Mouse (Mus musculus) ovary, adult 18-20 months (tissue): ENCODE data around the gene Vmn2r77.
"Not testable (repeated sequence)": the region's sequence is repeated elsewhere in the genome, so short reads cannot be mapped to it uniquely, and the experiment has no call there.

Experiments used
- DNase-seq: peaks from one replicate; pipeline ENCODE4 v3.0.0; 2022; ENCODE audit warnings: low spot score, mixed read lengths

Vmn2r77 gene

GRCm38 (mm10) chr7:86794727-86795126, at the start of gene Vmn2r77:
Gene Vmn2r77 (plus strand): TSS chr7:86795027.
- DNase-seq, result no peak

GRCm38 (mm10) chr7:86760751-86761150, 34.1 kb upstream of the Vmn2r77 start:
- DNase-seq, result no peak

GRCm38 (mm10) chr7:86764628-86765027, 30.2 kb upstream of the Vmn2r77 start:
- no peak for DNase-seq

- no peak for DNase-seq
These were observed 23.2 kb upstream of the Vmn2r77 start for GRCm38 (mm10) chr7:86771621-86772020.

- DNase-seq, result no peak
These were observed 19.1 kb upstream of the Vmn2r77 start, which contains the start of gene Folh1 for GRCm38 (mm10) chr7:86775617-86776325. Gene Folh1 (minus strand): TSS chr7:86775943.

- DNase-seq, result not testable (repeated sequence)
These were observed 20.4 kb downstream of the Vmn2r77 start for GRCm38 (mm10) chr7:86815241-86815640.

GRCm38 (mm10) chr7:86815716-86816115, 20.9 kb downstream of the Vmn2r77 start:
- DNase-seq, result not testable (repeated sequence)

- no peak for DNase-seq
These were observed 21.6 kb downstream of the Vmn2r77 start for GRCm38 (mm10) chr7:86816466-86816865.
